Mouse (Mus musculus) myocyte (in vitro differentiated cells): ENCODE results near the gene Ahnak. TPM values are rescaled to one million over a fixed set of nuclear protein-coding genes. Genes with fewer than 3 reads are reported as not detected.

ENCODE experiments used
- H3K27me3 ChIP-seq: one replicate; pipeline ENCODE4 v1.6.1; 2011; ENCODE audit not compliant: control insufficient read depth, insufficient read depth, insufficient read length
- H3K36me3 ChIP-seq: one replicate; pipeline ENCODE4 v1.6.1; 2011; ENCODE audit not compliant: control insufficient read depth, insufficient read depth
- H3K4me2 ChIP-seq: one replicate; pipeline ENCODE4 v1.6.1; 2011; ENCODE audit warnings: low read depth, control low read depth
- H3K4me3 ChIP-seq: one replicate; pipeline ENCODE4 v1.5.1; 2011; ENCODE audit warnings: mild to moderate bottlenecking, control low read depth, moderate library complexity
- H3K79me2 ChIP-seq: one replicate; pipeline ENCODE4 v1.6.1; 2011; ENCODE audit not compliant: control insufficient read depth, insufficient read depth
- H3ac ChIP-seq: one replicate; pipeline ENCODE4 v1.6.1; 2011; ENCODE audit not compliant: control insufficient read depth, insufficient read length
- CEBPB ChIP-seq: IDR thresholded peaks from 2 replicates; pipeline ENCODE4 v1.6.1; 2011; ENCODE audit warnings: mild to moderate bottlenecking, moderate library complexity; ENCODE audit not compliant: poor library complexity, insufficient read depth, severe bottlenecking
- E2F4 ChIP-seq: IDR thresholded peaks from one replicate; pipeline ENCODE4 v1.6.1; 2011; ENCODE audit warnings: mild to moderate bottlenecking, control low read depth, moderate library complexity; ENCODE audit not compliant: insufficient read depth
- MAX ChIP-seq: IDR thresholded peaks from one replicate; pipeline ENCODE4 v1.6.1; 2011; ENCODE audit warnings: low read depth, mild to moderate bottlenecking, control low read depth
- MYOD1 ChIP-seq, 3 experiments: IDR thresholded peaks; one replicate each; pipeline ENCODE4 v1.6.1; 2011; ENCODE audit warnings: control low read depth in 2 of 3, low read depth in 2 of 3, mild to moderate bottlenecking in 2 of 3, moderate library complexity in 1 of 3; ENCODE audit not compliant: insufficient read length in 2 of 3, control insufficient read depth in 1 of 3
- MYOG ChIP-seq, 3 experiments: IDR thresholded peaks; one replicate each; pipeline ENCODE4 v1.6.1; 2011; ENCODE audit warnings: control low read depth in 2 of 3, low read depth in 2 of 3, mild to moderate bottlenecking in 2 of 3; ENCODE audit not compliant: insufficient read length in 2 of 3, control insufficient read depth in 1 of 3, insufficient read depth in 1 of 3
- POLR2A ChIP-seq: IDR thresholded peaks from one replicate; pipeline ENCODE4 v1.6.1; 2011; ENCODE audit warnings: low read depth, mild to moderate bottlenecking, control low read depth, moderate library complexity; ENCODE audit not compliant: insufficient read length
- POLR2AphosphoS2 ChIP-seq: IDR thresholded peaks from one replicate; pipeline ENCODE4 v1.6.1; 2011; ENCODE audit warnings: low read depth, control low read depth; ENCODE audit not compliant: insufficient read length
- REST ChIP-seq: IDR thresholded peaks from one replicate; pipeline ENCODE4 v1.6.1; 2011; ENCODE audit warnings: mild to moderate bottlenecking, control low read depth, moderate library complexity; ENCODE audit not compliant: insufficient read depth, insufficient read length
- SRF ChIP-seq: IDR thresholded peaks from one replicate; pipeline ENCODE4 v1.6.1; 2011; ENCODE audit warnings: low read depth; ENCODE audit not compliant: control insufficient read depth, insufficient read length
- TCF12 ChIP-seq: IDR thresholded peaks from one replicate; pipeline ENCODE4 v1.6.1; 2011; ENCODE audit warnings: mild to moderate bottlenecking, control low read depth; ENCODE audit not compliant: poor library complexity, insufficient read depth, severe bottlenecking
- TCF3 ChIP-seq: IDR thresholded peaks from one replicate; pipeline ENCODE4 v1.6.1; 2011; ENCODE audit warnings: low read depth, control low read depth; ENCODE audit not compliant: insufficient read length
- USF1 ChIP-seq: IDR thresholded peaks from one replicate; pipeline ENCODE4 v1.6.1; 2011; ENCODE audit warnings: low read depth, mild to moderate bottlenecking, control low read depth, moderate library complexity
- polyA plus RNA-seq: library from polyadenylated mRNA; unstranded; fragments of >200 nt; fragmentation: generic; extraction: Trizol; gene quantifications from one replicate; pipeline ENCODE4 v1.2.1, GENCODE M21; 2012; ENCODE audit warnings: missing spikeins

Gene Ahnak
- polyA plus RNA-seq, 1 experiment, result 93.3 TPM

- no peak overlapping the region for H3K4me3 ChIP-seq
- TF ChIP-seq CEBPB (no peak), USF1 (no peak), POLR2A (no peak), SRF (no peak), TCF3 (no peak), MYOD1 (IDR thresholded peaks at IDR 0.05; ENCODE audit: control insufficient read depth in 1 of 3, insufficient read length in 2 of 3, low read depth in 2 of 3) (no peak), MYOG (IDR thresholded peaks at IDR 0.05; ENCODE audit: control insufficient read depth in 1 of 3, insufficient read depth in 1 of 3, insufficient read length in 2 of 3, low read depth in 2 of 3) (no peak), MAX (no peak), E2F4 (no peak), TCF12 (no peak), POLR2AphosphoS2 (no peak)
- H3K27me3 ChIP-seq, result no peaks in the 10 kb centered on the region
Measured at GRCm38 (mm10) chr19:9101062-9101457, 112.0 kb downstream of the Ahnak start.

DNA sequence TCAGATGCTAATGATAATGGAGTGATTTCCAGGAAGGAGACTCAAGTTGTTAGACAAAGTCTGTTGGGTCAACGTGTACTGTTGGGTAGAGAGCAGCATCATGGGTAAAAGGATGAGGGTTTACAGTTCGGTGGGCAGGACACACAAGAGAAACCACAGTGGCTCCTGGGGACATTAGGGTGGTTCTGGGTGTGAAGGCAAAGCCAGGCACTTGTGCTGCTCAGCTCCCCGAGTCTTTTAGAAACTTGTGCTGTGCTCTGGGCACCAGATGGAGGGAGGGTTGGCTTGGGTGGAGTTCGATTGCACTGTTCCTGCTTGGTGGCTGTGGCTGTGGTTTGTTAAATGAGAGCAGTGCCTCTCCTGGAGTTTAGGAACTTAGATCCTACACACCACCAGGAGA, 114.9 kb downstream of the Ahnak start:
- Histone ChIP-seq H3K4me3 (no peak overlapping the region), H3ac (no peak overlapping the region), H3K27me3 (no peaks in the 10 kb centered on the region), H3K4me2 (no peak overlapping the region), H3K36me3 (no peaks in the 10 kb centered on the region), H3K79me2 (no peaks in the 10 kb centered on the region)
- no peak for TF ChIP-seq TCF12
- TF ChIP-seq MYOD1 (IDR thresholded peaks at IDR 0.05; ENCODE audit: control insufficient read depth in 1 of 3, insufficient read length in 2 of 3, low read depth in 2 of 3), result no peak
- TF ChIP-seq MYOG (IDR thresholded peaks at IDR 0.05; ENCODE audit: control insufficient read depth in 1 of 3, insufficient read depth in 1 of 3, insufficient read length in 2 of 3, low read depth in 2 of 3), result no peak
- TF ChIP-seq MAX, result no peak
- TF ChIP-seq E2F4, result no peak
- no peak for TF ChIP-seq CEBPB
- TF ChIP-seq USF1, result no peak
- TF ChIP-seq POLR2AphosphoS2, result no peak
- TF ChIP-seq SRF, result no peak
- TF ChIP-seq TCF3, result no peak

More at GRCm38 (mm10) chr19:9101062-9101457, 112.0 kb downstream of the Ahnak start:
- no peaks in the 10 kb centered on the region for H3K79me2 ChIP-seq
- no peak overlapping the region for H3K4me2 ChIP-seq
- H3ac ChIP-seq, result no peak overlapping the region
- H3K36me3 ChIP-seq, result no peaks in the 10 kb centered on the region

DNA sequence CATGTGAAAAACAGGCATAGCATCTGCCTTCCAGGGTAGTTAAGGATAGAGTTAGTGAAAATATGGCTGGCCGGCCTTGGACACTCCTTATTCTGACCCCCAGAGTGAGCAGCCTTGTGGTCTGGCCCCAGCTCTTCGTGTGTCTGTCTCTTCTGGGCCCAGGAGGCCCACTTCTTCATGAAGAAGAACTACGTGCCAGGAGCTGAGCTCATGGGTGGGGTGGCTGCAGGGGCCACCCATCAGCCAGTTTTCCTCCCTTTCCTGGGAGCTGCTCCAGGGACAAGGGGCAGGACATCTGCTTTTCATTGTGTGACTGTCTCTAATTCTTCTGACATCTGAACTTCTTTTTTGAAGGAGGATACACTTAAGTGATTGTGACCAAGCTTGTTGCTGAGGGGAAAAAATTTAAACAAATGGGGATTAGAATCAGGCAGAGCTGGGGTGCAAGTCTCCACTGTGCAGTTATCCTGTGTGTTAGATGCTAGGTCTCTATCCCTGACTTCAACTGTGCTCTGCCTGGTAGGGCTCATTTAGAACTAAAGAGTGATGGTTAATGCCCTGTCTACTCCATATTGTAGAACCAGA, 116.1 kb downstream of the Ahnak start:
- no peaks in the 10 kb centered on the region for H3K79me2 ChIP-seq
- no peaks in the 10 kb centered on the region for H3K36me3 ChIP-seq
- H3K4me2 ChIP-seq, result no peak overlapping the region
- no peak for TF ChIP-seq TCF12
- TF ChIP-seq USF1, result no peak
- TF ChIP-seq MYOG (IDR thresholded peaks at IDR 0.05; ENCODE audit: control insufficient read depth in 1 of 3, insufficient read depth in 1 of 3, insufficient read length in 2 of 3, low read depth in 2 of 3), result no peak
- TF ChIP-seq E2F4, result no peak
- no peak for TF ChIP-seq CEBPB
- H3K27me3 ChIP-seq, result no peaks in the 10 kb centered on the region
- H3K4me3 ChIP-seq, result no peak overlapping the region
- H3ac ChIP-seq, result no peak overlapping the region

GRCm38 (mm10) chr19:9106096-9106495, 117.0 kb downstream of the Ahnak start:
- Histone ChIP-seq H3K27me3 (no peaks in the 10 kb centered on the region), H3K4me2 (peak overlapping the region; percentile 61), H3K79me2 (no peaks in the 10 kb centered on the region), H3K36me3 (no peaks in the 10 kb centered on the region), H3ac (no peak overlapping the region), H3K4me3 (no peak overlapping the region)
- no peak for TF ChIP-seq E2F4
- peak in 1 of 3 experiments; percentile 59 for TF ChIP-seq MYOG (IDR thresholded peaks at IDR 0.05; ENCODE audit: control insufficient read depth in 1 of 3, insufficient read depth in 1 of 3, insufficient read length in 2 of 3, low read depth in 2 of 3)
- TF ChIP-seq USF1, result peak; percentile 66
- TF ChIP-seq MYOD1 (IDR thresholded peaks at IDR 0.05; ENCODE audit: control insufficient read depth in 1 of 3, insufficient read length in 2 of 3, low read depth in 2 of 3), result peak in 2 of 3 experiments; percentile 22 to 41

DNA sequence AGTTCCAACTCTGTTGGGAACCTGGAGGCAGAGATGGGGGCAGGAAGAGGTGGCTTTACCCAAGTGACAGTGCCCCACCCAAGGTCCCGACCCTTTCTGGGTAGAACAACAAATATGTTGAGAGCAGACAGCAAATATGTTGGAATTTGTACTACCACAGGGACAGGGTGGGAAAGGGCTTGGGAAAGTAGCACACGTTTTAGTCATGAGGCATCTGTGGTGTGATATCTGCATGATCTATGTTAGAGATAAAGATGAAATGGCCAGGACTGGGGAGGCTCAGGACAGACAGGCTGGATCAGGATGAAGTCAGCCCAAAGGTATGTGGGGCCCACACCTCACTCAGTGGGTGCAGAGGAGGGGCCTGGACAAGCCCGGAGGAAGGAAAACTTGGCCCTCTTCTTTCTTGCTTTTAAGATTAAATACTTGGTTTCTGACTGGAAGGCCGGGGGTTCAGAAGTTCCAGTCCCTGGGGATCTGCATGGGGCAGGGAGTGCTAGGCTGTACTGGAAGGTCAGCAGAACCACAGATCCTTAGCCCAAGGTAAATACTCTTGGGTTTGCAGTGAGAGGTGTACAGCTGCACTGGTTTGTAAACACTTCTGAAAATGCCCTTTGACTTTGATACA, 117.8 kb downstream of the Ahnak start:
- TF ChIP-seq MYOD1 (IDR thresholded peaks at IDR 0.05; ENCODE audit: control insufficient read depth in 1 of 3, insufficient read length in 2 of 3, low read depth in 2 of 3) (no peak), E2F4 (no peak), POLR2A (no peak), CEBPB (no peak), MAX (no peak), MYOG (IDR thresholded peaks at IDR 0.05; ENCODE audit: control insufficient read depth in 1 of 3, insufficient read depth in 1 of 3, insufficient read length in 2 of 3, low read depth in 2 of 3) (no peak), SRF (no peak), TCF3 (no peak), REST (no peak), TCF12 (no peak), USF1 (no peak), POLR2AphosphoS2 (no peak)
- H3ac ChIP-seq, result no peak overlapping the region
- H3K27me3 ChIP-seq, result no peaks in the 10 kb centered on the region
- H3K4me3 ChIP-seq, result no peak overlapping the region
- no peaks in the 10 kb centered on the region for H3K79me2 ChIP-seq
- no peaks in the 10 kb centered on the region for H3K36me3 ChIP-seq
- H3K4me2 ChIP-seq, result peak overlapping the region; percentile 61
